Mouse (Mus musculus): ENCODE measurements around the gene 5730596B20Rik. TPM values are rescaled to one million over a fixed set of nuclear protein-coding genes. Genes with fewer than 3 reads are reported as not detected.

The 5730596B20Rik gene
- polyA plus RNA-seq, 1 experiment from 2014 or later: not detected

DNA sequence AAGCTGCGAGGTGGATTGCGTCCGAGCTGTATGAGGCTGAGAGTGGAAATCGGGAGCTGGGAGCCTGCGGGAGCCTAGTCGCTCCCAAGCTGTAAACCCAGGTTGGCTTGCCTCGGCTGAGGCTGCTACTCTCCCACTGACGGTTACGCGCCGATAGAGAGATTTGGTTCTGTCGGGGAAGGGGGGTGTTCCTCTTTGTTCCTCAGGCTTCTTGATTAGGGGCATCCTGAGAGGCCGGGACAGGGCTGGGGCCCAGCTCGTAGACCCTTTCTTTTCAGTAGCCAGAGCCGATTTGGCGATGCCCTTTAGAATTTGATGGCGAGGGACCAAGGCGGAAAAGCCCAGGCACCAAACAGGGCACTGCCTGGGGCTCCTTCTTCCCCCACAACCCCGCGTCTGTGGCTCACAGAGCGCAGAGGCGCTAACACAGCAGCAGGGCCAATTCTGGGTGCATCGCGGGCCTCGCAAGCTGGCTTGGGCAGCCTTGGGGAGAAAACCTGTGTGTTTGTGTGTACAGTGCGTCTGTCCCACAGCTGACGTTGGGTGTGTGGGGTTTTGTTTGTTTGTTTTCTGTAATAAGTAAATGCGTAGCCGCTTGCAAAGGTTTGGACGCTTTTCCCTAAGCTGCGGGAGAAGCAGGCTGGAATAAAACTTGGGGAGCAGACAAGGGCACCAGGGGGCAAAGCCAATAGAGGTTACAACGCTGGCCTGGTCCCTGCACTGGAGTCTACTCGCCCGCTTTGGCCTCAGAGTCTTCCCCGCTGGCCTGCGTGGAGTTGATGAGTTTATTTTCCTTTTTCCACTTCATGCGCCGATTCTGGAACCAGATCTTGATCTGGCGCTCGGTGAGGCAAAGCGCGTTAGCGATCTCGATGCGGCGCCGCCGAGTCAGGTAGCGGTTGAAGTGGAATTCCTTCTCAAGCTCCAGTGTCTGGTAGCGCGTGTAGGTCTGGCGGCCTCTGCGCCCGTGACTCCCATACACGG lies 28.6 kb downstream of the 5730596B20Rik start:
- Histone ChIP-seq H3K27ac (no peak overlapping the region), H3K36me3 (ENCODE audit: inconsistent target) (no peaks in the 10 kb centered on the region), H3K4me3 (ENCODE audit: inconsistent target) (no peak overlapping the region), H3K79me2 (ENCODE audit: inconsistent target) (no peaks in the 10 kb centered on the region)
- 94% methylated on average over 48 of the region's 55 CpGs for WGBS (ENCODE audit: missing documents)

DNA sequence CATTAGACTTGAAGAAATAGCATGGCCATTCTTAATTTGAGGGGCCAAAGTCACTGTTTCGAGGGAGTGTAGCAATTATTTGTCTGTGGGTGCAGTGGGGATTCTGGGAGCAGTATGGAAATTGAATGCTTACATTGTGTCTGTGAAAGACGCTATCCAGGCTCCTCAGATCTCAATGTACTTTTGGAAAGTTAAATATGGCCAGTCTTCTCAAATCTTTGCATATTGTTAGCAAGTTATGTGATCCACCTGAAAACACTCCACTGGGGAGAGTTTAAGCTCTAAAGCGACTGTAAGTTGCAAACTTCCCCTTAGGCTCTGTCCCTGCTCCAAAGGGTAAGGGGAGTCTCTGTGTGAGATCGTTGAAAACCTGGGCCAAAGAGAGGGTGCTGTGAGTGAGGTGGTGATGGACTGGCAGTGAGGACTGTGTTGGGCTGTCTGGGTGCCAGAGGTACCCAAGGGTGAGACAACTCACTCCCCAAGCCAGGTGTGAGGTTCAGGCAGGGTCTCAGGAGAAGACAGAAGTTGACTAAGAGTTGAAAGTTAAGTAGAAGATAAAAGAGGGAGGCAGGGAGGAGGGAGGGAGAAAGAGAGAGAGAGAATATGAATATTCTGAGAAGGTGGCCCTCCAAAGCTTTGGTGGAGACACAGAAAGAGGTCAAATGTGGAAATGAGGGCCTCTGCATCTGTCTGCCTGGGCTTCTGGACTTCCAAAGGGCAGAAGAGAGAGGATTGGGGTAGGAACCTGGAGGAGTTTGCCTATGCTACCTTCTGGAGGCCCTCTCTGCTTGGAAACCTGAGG lies 29.8 kb downstream of the 5730596B20Rik start:
- no peak overlapping the region for H3K27ac ChIP-seq
- 81% methylated on average over 4 of the region's 4 CpGs for WGBS (ENCODE audit: missing documents)
- no peaks in the 10 kb centered on the region for H3K36me3 ChIP-seq (ENCODE audit: inconsistent target)
- no peak overlapping the region for H3K4me3 ChIP-seq (ENCODE audit: inconsistent target)
- H3K79me2 ChIP-seq (ENCODE audit: inconsistent target): no peaks in the 10 kb centered on the region

DNA sequence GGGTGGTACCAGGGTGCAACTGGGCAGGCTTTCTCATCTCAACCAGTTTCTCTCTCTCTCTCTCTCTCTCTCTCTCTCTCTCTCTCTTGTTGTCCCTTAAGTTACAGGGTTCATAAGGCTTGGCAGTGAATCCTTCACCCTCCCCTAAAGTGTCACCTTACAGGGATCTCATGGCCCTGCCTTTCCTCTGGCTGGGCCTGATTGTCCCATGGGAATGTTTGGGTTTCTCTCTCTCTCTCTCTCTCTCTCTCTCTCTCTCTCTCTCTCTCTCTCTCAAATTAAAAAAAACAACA lies 30.3 kb downstream of the 5730596B20Rik start:
- Histone ChIP-seq H3K4me3 (ENCODE audit: inconsistent target) (no peak overlapping the region), H3K36me3 (ENCODE audit: inconsistent target) (no peaks in the 10 kb centered on the region), H3K27ac (no peak overlapping the region), H3K79me2 (ENCODE audit: inconsistent target) (no peaks in the 10 kb centered on the region)

DNA sequence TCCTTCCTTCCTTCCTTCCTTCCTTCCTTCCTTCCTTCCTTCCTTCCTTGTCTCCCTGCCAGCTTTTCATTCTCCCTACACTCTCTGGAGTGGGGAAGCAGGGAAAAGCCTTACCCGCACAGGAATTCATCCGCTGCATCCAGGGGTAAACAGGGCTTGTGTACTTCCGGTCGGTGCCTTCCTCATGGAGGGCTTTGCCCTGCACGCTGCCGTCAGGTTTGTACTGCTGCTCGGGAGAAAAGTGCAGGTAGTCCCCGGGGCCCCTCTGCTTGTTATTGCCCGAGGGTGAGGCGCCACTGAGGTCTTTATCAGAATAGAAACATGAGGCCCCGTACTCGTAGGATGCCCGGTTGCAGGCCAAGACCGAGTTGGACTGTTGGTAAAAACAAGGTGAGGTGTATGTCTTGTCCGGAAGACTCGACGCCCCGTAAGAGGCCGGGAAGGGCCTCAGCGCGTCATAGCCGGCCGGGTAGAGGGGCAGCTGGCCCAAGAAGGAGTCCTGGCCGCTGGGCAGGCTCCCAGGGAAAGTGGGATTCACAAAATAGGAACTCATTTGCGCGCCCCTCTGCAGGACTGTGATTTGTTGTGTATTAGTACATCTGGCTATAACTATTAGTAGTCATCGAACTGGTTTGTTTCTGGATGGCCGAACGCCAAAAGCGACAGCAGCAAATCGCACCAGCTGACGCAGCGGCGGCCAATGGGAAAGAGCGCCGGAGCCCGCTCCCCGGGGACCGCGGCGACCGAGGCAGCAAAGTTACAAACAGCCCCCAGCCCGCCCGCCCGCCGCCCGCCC lies 31.0 kb downstream of the 5730596B20Rik start, which contains the start of gene Hoxa6:
Gene Hoxa6, minus strand, starts transcription at position 651 of the 796 bp plus-strand sequence.
- Histone ChIP-seq H3K4me3 (ENCODE audit: inconsistent target) (no peak within 1 kb of the TSS), H3K27ac (no peak within 1 kb of the TSS), H3K79me2 (ENCODE audit: inconsistent target) (no peaks in the 10 kb centered on the region), H3K36me3 (ENCODE audit: inconsistent target) (no peaks in the 10 kb centered on the region)
- 34% methylated on average over 47 of the region's 47 CpGs for WGBS (ENCODE audit: missing documents)

DNA sequence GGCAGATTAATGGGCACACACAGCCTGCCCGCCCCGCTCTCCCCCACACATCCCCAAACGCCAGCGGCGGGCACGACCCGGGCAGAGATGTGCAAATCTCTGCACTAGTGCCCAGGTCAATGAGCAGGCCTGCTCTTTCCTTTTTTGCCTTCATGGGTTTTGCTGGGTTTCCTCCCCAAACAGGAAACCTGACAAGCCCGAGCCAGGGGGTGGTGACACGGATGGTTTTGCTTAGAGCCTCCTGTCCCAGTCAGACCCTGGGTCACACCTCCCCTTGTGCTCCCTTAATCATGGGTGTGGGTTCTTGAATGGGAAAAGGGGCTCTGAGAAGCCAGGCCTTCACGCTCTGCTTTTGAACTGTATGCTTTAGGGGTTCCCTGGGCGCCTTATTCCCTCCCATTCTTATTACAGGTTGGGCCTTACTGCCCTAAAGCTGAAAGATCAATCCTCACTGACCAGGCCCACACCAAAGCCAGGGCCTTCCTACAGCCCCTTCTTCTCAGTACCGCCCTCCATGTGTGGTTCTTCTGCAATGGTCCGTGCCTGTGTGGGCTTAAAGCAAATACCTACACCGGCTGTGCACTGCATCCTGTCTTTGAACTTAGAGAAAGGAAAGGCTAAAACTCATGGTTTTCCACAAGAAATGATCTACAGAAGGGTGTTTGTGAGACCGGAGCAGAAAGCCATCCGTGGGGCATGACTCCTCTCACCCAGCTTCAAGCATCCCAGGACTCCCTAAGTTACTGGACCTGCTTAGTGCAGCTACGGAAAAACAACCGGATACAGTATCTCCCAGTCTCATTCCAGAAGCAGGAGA lies 31.8 kb downstream of the 5730596B20Rik start:
- H3K4me3 ChIP-seq (ENCODE audit: inconsistent target): no peak overlapping the region
- H3K27ac ChIP-seq: no peak overlapping the region
- no peaks in the 10 kb centered on the region for H3K36me3 ChIP-seq (ENCODE audit: inconsistent target)
- no peaks in the 10 kb centered on the region for H3K79me2 ChIP-seq (ENCODE audit: inconsistent target)
- WGBS (ENCODE audit: missing documents): 40% methylated on average over 18 of the region's 18 CpGs

DNA sequence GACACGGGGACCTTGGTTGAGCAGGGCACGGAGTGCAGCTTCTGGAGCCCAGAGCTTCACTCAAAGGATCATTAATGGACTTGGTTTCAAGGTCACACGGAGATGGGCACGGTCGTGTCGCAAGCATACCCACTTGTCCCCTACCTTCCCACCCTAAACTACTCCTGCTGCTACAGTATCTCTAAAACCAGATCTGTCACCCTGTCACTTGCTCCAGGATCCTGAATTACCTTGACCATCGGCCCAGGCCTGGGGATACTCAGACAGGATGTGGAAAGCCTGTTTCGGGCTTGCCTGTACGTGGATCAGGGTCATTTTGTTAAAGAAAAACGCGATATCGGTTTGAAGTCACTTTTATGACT lies 32.4 kb downstream of the 5730596B20Rik start:
- Histone ChIP-seq H3K36me3 (ENCODE audit: inconsistent target) (no peaks in the 10 kb centered on the region), H3K27ac (no peak overlapping the region), H3K79me2 (ENCODE audit: inconsistent target) (no peaks in the 10 kb centered on the region), H3K4me3 (ENCODE audit: inconsistent target) (no peak overlapping the region)
- 67% methylated on average over 11 of the region's 12 CpGs for WGBS (ENCODE audit: missing documents)

DNA sequence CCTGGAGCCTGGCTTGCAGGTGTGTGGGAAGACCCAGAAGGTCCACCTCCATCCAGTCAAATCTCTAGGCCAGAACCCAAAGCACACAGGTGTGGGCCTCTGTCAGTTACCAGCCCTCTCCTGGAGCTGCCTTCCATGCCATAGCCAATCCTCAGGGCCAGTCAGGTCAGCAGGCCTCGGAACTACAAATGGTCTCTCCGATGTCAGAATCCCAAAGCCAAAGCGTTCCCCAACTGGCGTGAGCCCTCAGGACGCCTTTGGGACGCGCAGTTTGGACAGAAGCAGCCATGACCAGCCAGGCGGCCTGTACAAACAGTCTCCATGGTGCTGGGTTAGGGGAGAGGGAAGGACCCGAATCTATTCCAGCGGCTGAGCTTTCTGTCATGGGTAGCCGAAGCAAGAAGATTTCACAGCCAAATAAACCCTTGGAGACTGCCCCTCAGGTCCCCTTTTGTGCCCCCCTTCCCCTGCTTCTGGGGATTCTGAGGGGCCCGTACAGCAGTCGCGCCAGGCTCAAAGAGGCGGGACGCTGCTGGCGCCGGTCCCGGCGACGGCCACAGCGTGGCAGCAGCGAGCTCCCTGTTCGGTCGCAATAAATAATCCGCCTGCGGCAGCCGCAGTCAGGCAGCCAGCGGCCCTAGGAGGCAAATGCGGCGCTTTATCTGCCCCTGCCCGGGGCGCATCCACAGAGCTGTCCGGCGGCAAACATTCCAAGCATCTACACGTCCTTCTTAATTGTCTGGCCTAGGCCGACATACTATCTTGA lies 34.1 kb downstream of the 5730596B20Rik start:
- Histone ChIP-seq H3K4me3 (ENCODE audit: inconsistent target) (peak overlapping the region; percentile 41; the same call in 1 of the 2 replicates), H3K27ac (no peak overlapping the region), H3K36me3 (ENCODE audit: inconsistent target) (no peaks in the 10 kb centered on the region), H3K79me2 (ENCODE audit: inconsistent target) (no peaks in the 10 kb centered on the region)
- WGBS (ENCODE audit: missing documents): 5% methylated on average over 37 of the region's 37 CpGs

DNA sequence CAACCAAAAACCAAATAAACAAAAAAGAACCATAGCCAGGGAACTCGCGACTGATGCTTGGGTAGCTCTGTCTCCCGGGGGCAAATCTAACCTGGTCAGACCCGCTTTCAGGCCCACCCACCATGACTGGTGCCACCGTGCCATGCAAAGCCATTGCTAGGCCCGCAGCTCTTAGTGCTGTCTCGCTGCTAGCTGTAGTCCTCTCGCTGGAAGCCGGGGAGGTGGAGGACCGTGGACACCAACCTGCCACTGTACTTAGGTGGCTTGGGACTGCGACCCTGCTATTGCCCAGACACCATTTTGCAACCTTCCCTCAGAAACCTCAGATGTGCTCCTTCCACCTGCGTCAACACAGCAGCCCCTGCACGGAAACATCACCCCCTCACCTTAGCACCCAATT lies 34.7 kb downstream of the 5730596B20Rik start:
- peak overlapping the region; percentile 41 for H3K4me3 ChIP-seq (ENCODE audit: inconsistent target)
- no peak overlapping the region for H3K27ac ChIP-seq
- H3K79me2 ChIP-seq (ENCODE audit: inconsistent target): no peaks in the 10 kb centered on the region
- H3K36me3 ChIP-seq (ENCODE audit: inconsistent target): no peaks in the 10 kb centered on the region
- 4% methylated on average over 13 of the region's 13 CpGs for WGBS (ENCODE audit: missing documents)

DNA sequence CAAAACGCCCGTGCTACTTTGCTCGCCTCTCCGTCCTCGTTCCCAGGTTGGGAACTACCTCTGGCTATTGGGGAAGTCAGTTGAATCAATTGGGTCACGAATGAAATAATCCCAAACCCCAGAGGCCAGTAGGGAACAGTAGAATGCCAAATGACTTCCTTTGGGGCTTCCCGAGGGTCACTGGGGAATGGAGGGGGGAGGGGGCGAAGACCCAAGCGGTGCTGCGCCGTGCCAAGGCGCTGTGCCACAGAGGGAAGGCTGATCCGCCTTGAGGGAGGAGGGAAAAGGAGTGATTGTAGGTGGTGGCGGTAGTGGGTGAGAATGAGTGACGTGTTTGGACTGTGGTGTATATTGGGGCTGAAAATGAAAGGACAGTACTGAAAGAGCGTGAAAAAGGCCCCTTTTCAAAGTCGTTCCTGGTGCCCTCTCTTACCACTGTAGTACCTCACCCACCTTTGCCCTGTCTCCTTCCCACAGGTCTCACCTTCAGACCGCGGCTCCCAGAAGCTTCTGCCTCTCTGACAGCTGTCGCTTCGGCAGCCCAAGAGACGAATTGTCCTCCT lies 35.3 kb downstream of the 5730596B20Rik start:
- 3% methylated on average over 22 of the region's 22 CpGs for WGBS (ENCODE audit: missing documents)
- H3K27ac ChIP-seq: no peak overlapping the region

DNA sequence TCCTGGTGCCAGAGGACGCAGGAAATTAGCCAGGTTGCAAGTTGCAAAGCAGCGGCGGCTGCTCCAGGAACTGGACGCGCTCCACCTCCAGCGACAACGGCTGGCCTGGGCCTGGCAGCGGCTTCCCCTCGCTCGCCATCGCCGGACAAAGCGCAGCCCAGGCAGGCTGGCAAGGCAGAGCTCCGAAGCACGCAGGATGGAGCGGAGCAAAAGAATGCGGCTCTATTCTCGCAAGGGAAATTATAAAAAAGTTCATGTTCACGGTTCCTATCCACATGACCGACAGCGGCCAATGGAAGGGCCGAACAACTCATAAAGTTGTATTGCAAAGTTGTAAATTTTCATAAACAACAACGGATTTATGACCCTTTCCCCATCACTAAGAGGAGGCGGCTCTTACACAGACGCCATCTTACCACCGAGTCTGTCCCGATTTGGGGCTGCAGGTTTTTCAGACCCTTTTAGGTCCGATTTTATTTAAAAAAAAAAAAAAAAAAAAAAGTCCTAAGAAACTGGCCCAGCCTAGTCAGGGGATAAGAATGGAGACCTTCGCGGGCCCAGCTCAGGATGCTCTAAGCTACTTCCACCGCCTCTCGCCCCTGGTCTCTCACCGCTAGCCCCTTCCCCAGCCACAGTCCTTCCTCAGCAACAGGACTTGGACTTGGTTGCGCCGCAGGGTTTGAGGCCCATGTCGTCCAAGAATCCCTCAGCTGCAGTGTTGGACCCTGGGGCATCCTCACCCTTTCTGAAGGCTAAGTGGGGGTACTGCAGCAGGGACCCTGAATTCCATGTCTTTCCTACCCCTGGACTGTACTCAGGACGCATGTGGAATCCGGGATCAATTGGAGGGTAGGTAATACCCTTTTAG lies 36.1 kb downstream of the 5730596B20Rik start, which contains the start of the genes Hoxa3 and Gm28308:
Gene Hoxa3, minus strand, starts transcription at position 218 of the 868 bp plus-strand sequence.
Gene Gm28308, minus strand, starts transcription at position 221 of the 868 bp plus-strand sequence.
- H3K27ac ChIP-seq: no peak within 1 kb of the TSS
- peak within 1 kb of the TSS; percentile 41 for H3K4me3 ChIP-seq (ENCODE audit: inconsistent target)
- no peaks in the 10 kb centered on the region for H3K79me2 ChIP-seq (ENCODE audit: inconsistent target)
- no peaks in the 10 kb centered on the region for H3K36me3 ChIP-seq (ENCODE audit: inconsistent target)
- WGBS (ENCODE audit: missing documents): 4% methylated on average over 38 of the region's 38 CpGs

More for the DNA sequence above, 35.3 kb downstream of the 5730596B20Rik start:
- no peaks in the 10 kb centered on the region for H3K79me2 ChIP-seq (ENCODE audit: inconsistent target)
- no peaks in the 10 kb centered on the region for H3K36me3 ChIP-seq (ENCODE audit: inconsistent target)
- peak overlapping the region; percentile 41 for H3K4me3 ChIP-seq (ENCODE audit: inconsistent target)

DNA sequence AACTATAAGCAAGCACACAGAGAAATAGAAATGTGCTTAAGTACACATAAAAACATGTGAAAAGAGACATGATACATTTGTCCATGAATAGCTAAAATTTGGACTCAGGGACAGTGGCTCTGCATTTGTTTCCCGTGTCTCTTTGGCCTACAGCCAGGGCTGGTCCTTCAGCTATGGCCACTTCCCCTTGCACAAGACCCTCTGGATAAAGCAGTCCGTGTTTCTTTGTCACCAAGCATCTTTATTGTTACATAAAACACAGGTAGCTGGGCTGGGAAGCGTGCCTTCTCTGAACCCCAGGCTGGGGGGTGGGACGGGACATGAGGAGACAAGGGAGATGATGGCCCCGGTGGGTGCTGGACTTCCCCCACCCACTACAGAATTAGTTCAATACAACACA lies 37.0 kb downstream of the 5730596B20Rik start:
- 37% methylated on average over 5 of the region's 5 CpGs for WGBS (ENCODE audit: missing documents)
- no peak overlapping the region for H3K27ac ChIP-seq
- H3K4me3 ChIP-seq (ENCODE audit: inconsistent target): no peak overlapping the region
- H3K36me3 ChIP-seq (ENCODE audit: inconsistent target): no peaks in the 10 kb centered on the region
- H3K79me2 ChIP-seq (ENCODE audit: inconsistent target): no peaks in the 10 kb centered on the region

DNA sequence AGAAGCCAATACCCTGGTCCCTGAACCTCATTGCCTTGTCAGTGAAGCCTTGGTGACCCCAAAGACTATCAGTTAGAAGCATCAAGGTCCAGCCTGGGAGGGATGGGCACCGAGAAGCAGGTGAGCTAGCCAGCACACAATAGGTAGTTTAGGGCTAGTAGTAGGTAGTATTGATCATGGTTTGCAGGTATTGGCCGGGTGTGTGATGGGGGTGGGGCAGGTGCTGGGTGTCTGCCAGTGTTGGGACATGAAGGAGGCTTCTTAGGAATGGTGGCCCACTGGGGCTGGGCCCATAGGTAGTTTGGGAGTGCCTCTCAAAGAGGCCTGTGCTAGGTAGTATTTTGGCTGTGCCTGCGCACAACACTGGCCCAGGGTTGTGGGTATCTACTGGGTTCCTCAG lies 37.8 kb downstream of the 5730596B20Rik start:
- 91% methylated on average over 3 of the region's 3 CpGs for WGBS (ENCODE audit: missing documents)
- H3K4me3 ChIP-seq (ENCODE audit: inconsistent target): no peak overlapping the region
- H3K36me3 ChIP-seq (ENCODE audit: inconsistent target): no peaks in the 10 kb centered on the region
- H3K79me2 ChIP-seq (ENCODE audit: inconsistent target): no peaks in the 10 kb centered on the region
- no peak overlapping the region for H3K27ac ChIP-seq

Measured in macrophage (primary cell).